Mouse (Mus musculus) urinary bladder, postnatal 10 days (tissue): ENCODE results near the gene Tcea3.

ENCODE experiments used
- DNase-seq: peaks from one replicate; pipeline ENCODE4 v3.0.0; 2022; ENCODE audit warnings: low spot score

Tcea3 gene

GRCm38 (mm10) chr4:136281611-136282010, 34.1 kb downstream of the Tcea3 start:
- DNase-seq: no peak

GRCm38 (mm10) chr4:136282621-136283480, 35.3 kb downstream of the Tcea3 start:
- DNase-seq: no peak

GRCm38 (mm10) chr4:136283783-136284182, 36.3 kb downstream of the Tcea3 start:
- no peak for DNase-seq

- DNase-seq: no peak
Observed at GRCm38 (mm10) chr4:136284455-136284854, 36.9 kb downstream of the Tcea3 start, which contains the start of gene Zfp46. TSS of gene Zfp46 (plus strand) at chr4:136284683.

GRCm38 (mm10) chr4:136284891-136285290, 37.4 kb downstream of the Tcea3 start:
- no peak for DNase-seq

GRCm38 (mm10) chr4:136285348-136285810, 37.9 kb downstream of the Tcea3 start:
- peak; percentile 77 for DNase-seq

GRCm38 (mm10) chr4:136285811-136286371, 38.4 kb downstream of the Tcea3 start:
- DNase-seq: peak; percentile 88

GRCm38 (mm10) chr4:136289918-136290780, 42.6 kb downstream of the Tcea3 start:
- DNase-seq: no peak

- DNase-seq: no peak
Observed at GRCm38 (mm10) chr4:136290781-136291595, 43.5 kb downstream of the Tcea3 start.

- DNase-seq: no peak
Observed at GRCm38 (mm10) chr4:136291692-136292091, 44.2 kb downstream of the Tcea3 start.

- DNase-seq: no peak
Observed at GRCm38 (mm10) chr4:136295941-136296340, 48.4 kb downstream of the Tcea3 start.

- no peak for DNase-seq
Observed at GRCm38 (mm10) chr4:136302462-136302861, 54.9 kb downstream of the Tcea3 start.

- DNase-seq: no peak
Observed at GRCm38 (mm10) chr4:136304181-136304580, 56.7 kb downstream of the Tcea3 start.

GRCm38 (mm10) chr4:136308355-136308754, 60.8 kb downstream of the Tcea3 start:
- DNase-seq: no peak

- DNase-seq: no peak
Observed at GRCm38 (mm10) chr4:136309780-136310179, 62.3 kb downstream of the Tcea3 start.

- peak; percentile 99 for DNase-seq
Observed at GRCm38 (mm10) chr4:136310229-136311041, 62.9 kb downstream of the Tcea3 start, which contains the start of gene Hnrnpr. TSS of gene Hnrnpr (plus strand) at chr4:136310942.

- DNase-seq: peak; percentile 20
Observed at GRCm38 (mm10) chr4:136311042-136311999, 63.8 kb downstream of the Tcea3 start.

- DNase-seq: no peak
Observed at GRCm38 (mm10) chr4:136312616-136313015, 65.1 kb downstream of the Tcea3 start.

- no peak for DNase-seq
Observed at GRCm38 (mm10) chr4:136317667-136318066, 70.1 kb downstream of the Tcea3 start.
